Mouse (Mus musculus) G1E (cell line): Measurements from ENCODE around the gene Scfd2.

Source experiments
- CTCF ChIP-seq: IDR thresholded peaks from 2 replicates; pipeline ENCODE4 v1.5.1; 2012; ENCODE audit warnings: low read depth, low read length, inconsistent platforms, mixed read lengths
- GATA1 ChIP-seq: IDR thresholded peaks from 2 replicates; pipeline ENCODE4 v1.6.1; 2012; ENCODE audit warnings: borderline replicate concordance, low read length, inconsistent platforms, mixed read lengths
- GATA2 ChIP-seq: IDR thresholded peaks from 2 replicates; pipeline ENCODE4 v1.6.1; 2012; ENCODE audit warnings: low read depth, low read length, inconsistent platforms, borderline replicate concordance
- POLR2AphosphoS5 ChIP-seq: IDR thresholded peaks from 2 replicates; pipeline ENCODE4 v1.6.1; 2012; ENCODE audit warnings: low read depth, low read length, inconsistent platforms; ENCODE audit not compliant: insufficient replicate concordance
- TAL1 ChIP-seq: conservative IDR thresholded peaks from 2 replicates; pipeline ENCODE4 v1.6.1; 2012; ENCODE audit warnings: low read depth, low read length, inconsistent platforms, mixed read lengths

GRCm38 (mm10) chr5:74535240-74536021, 3.9 kb upstream of the Scfd2 start, which contains the start of gene Fip1l1:
- no peak for TF ChIP-seq TAL1
- TF ChIP-seq CTCF = no peak
- no peak for TF ChIP-seq GATA1
- TF ChIP-seq GATA2 = no peak
- TF ChIP-seq POLR2AphosphoS5 = no peak
